Mouse (Mus musculus) liver, adult 2 months (tissue): ENCODE data around the gene Ralgps1.

Experiments used
- CTCF ChIP-seq: fragments of 200-500 bp; IDR thresholded peaks from 2 replicates; pipeline ENCODE4 v1.5.1; 2011; ENCODE audit warnings: low read depth, low read length, control low read depth
- POLR2A ChIP-seq: fragments of 200-500 bp; IDR thresholded peaks from 2 replicates; pipeline ENCODE4 v1.6.1; 2011; ENCODE audit warnings: low read length, control low read depth; ENCODE audit not compliant: insufficient read depth; ENCODE audit errors: extremely low read depth

GRCm38 (mm10) chr2:33176516-33176915 lies 194.8 kb downstream of the Ralgps1 start:
- TF ChIP-seq CTCF (no peak), POLR2A (no peak)
